Mouse (Mus musculus) limb, embryonic 15.5 days (tissue): ENCODE results near the gene Map3k15. TPM values are rescaled to one million over a fixed set of nuclear protein-coding genes. Genes with fewer than 3 reads are reported as not detected.
A peak's percentile ranks its signal among the peaks of the same experiment; 100 is the strongest.

Experiments
- ATAC-seq: fragments of 200-750 bp; cut with Nextera tagmentation; 2 replicates; pipeline ENCODE4 v1.8.0; 2017; ENCODE audit warnings: low read depth, moderate TSS enrichment; ENCODE audit not compliant: insufficient number of reproducible peaks, low FRiP score, low TSS enrichment
- H3K27ac ChIP-seq: fragments of 300-500 bp; sonication (generic); 2 replicates; pipeline ENCODE4 v1.5.1; 2015; ENCODE audit warnings: moderate library complexity, mild to moderate bottlenecking, inconsistent platforms
- H3K27me3 ChIP-seq: fragments of 300-500 bp; sonication (generic); 2 replicates; pipeline ENCODE4 v1.6.1; 2015; ENCODE audit warnings: inconsistent platforms
- H3K36me3 ChIP-seq: fragments of 300-500 bp; sonication (generic); 2 replicates; pipeline ENCODE4 v1.6.1; 2015; ENCODE audit warnings: inconsistent platforms
- H3K4me1 ChIP-seq: fragments of 300-500 bp; sonication (generic); 2 replicates; pipeline ENCODE4 v1.6.1; 2015; ENCODE audit warnings: inconsistent platforms
- H3K4me2 ChIP-seq: fragments of 300-500 bp; sonication (generic); 2 replicates; pipeline ENCODE4 v1.6.1; 2015; ENCODE audit warnings: mild to moderate bottlenecking, inconsistent platforms
- H3K4me3 ChIP-seq: fragments of 300-500 bp; sonication (generic); 2 replicates; pipeline ENCODE4 v1.5.1; 2015; ENCODE audit warnings: mild to moderate bottlenecking, inconsistent platforms
- H3K9ac ChIP-seq: fragments of 300-500 bp; sonication (generic); 2 replicates; pipeline ENCODE4 v1.6.1; 2015; ENCODE audit warnings: inconsistent platforms
- H3K9me3 ChIP-seq: fragments of 300-500 bp; sonication (generic); 2 replicates; pipeline ENCODE4 v1.6.1; 2016; ENCODE audit warnings: inconsistent platforms
- WGBS: fragments of 180-500 bp; shearing (Covaris S2); methylation state at CpG from one replicate; pipeline ENCODE4 v1.1.7; 2015; 5-methylcytosine and 5-hydroxymethylcytosine counted together
- polyA plus RNA-seq: library from polyadenylated mRNA; unstranded; fragments of >200 nt; fragmentation: Nextera tagmentation; extraction: Ambion mirVana; gene quantifications from 2 replicates; pipeline ENCODE4 v1.2.1, GENCODE M21; 2015

Gene Map3k15
- polyA plus RNA-seq, 1 experiment from 2014 or later: 0.05 TPM

GRCm38 (mm10) chrX:159973730-159974129 is 14.5 kb upstream of the Map3k15 start:
- Histone ChIP-seq H3K4me1 (no peaks in the 10 kb centered on the region), H3K36me3 (no peaks in the 10 kb centered on the region), H3K27me3 (peaks cover 7% of the 10 kb centered on the region), H3K27ac (no peak overlapping the region), H3K9ac (no peak overlapping the region), H3K4me3 (no peak overlapping the region), H3K4me2 (no peak overlapping the region), H3K9me3 (no peaks in the 10 kb centered on the region)
- ATAC-seq: no peak
- WGBS: 31% methylated on average over 5 of the region's 5 CpGs

- Histone ChIP-seq H3K36me3 (no peaks in the 10 kb centered on the region), H3K4me2 (no peak overlapping the region), H3K4me1 (no peaks in the 10 kb centered on the region), H3K27ac (no peak overlapping the region), H3K9ac (no peak overlapping the region), H3K9me3 (no peaks in the 10 kb centered on the region), H3K4me3 (no peak overlapping the region), H3K27me3 (peaks cover 7% of the 10 kb centered on the region)
- ATAC-seq: no peak
- WGBS: 65% methylated on average over 3 of the region's 3 CpGs
Measured at GRCm38 (mm10) chrX:159976243-159976642, 12.0 kb upstream of the Map3k15 start.

GRCm38 (mm10) chrX:159995808-159996207 is 7.6 kb downstream of the Map3k15 start:
- Histone ChIP-seq H3K9me3 (no peaks in the 10 kb centered on the region), H3K27me3 (peaks cover 4% of the 10 kb centered on the region), H3K9ac (no peak overlapping the region), H3K4me3 (no peak overlapping the region), H3K36me3 (no peaks in the 10 kb centered on the region), H3K27ac (no peak overlapping the region), H3K4me2 (no peak overlapping the region), H3K4me1 (no peaks in the 10 kb centered on the region)
- no peak for ATAC-seq
- WGBS: 85% methylated on average over 6 of the region's 6 CpGs

GRCm38 (mm10) chrX:160053306-160053705 is 65.1 kb downstream of the Map3k15 start:
- Histone ChIP-seq H3K36me3 (no peaks in the 10 kb centered on the region), H3K4me3 (no peak overlapping the region), H3K4me2 (no peak overlapping the region), H3K9me3 (no peaks in the 10 kb centered on the region), H3K27me3 (no peaks in the 10 kb centered on the region), H3K27ac (no peak overlapping the region), H3K4me1 (no peaks in the 10 kb centered on the region), H3K9ac (no peak overlapping the region)
- ATAC-seq: no peak
- 77% methylated on average over 1 of the region's 1 CpGs for WGBS

- Histone ChIP-seq H3K27me3 (no peaks in the 10 kb centered on the region), H3K27ac (no peak overlapping the region), H3K9me3 (no peaks in the 10 kb centered on the region), H3K36me3 (no peaks in the 10 kb centered on the region), H3K9ac (no peak overlapping the region), H3K4me1 (no peaks in the 10 kb centered on the region), H3K4me3 (no peak overlapping the region), H3K4me2 (no peak overlapping the region)
- no peak for ATAC-seq
- WGBS: 83% methylated on average over 5 of the region's 5 CpGs
Measured at GRCm38 (mm10) chrX:160054643-160055042, 66.4 kb downstream of the Map3k15 start.

GRCm38 (mm10) chrX:160091973-160092372 is 103.7 kb downstream of the Map3k15 start:
- Histone ChIP-seq H3K9me3 (no peaks in the 10 kb centered on the region), H3K27me3 (no peaks in the 10 kb centered on the region), H3K36me3 (no peaks in the 10 kb centered on the region), H3K27ac (no peak overlapping the region), H3K4me1 (no peaks in the 10 kb centered on the region), H3K9ac (no peak overlapping the region), H3K4me2 (no peak overlapping the region), H3K4me3 (no peak overlapping the region)
- WGBS: 88% methylated on average over 1 of the region's 1 CpGs
- ATAC-seq: no peak

- no peaks in the 10 kb centered on the region; the same call in 1 of the 2 replicates for H3K27me3 ChIP-seq
Measured at GRCm38 (mm10) chrX:160107817-160108216, 119.6 kb downstream of the Map3k15 start.

GRCm38 (mm10) chrX:160113777-160114176 is 125.5 kb downstream of the Map3k15 start:
- Histone ChIP-seq H3K9me3 (no peaks in the 10 kb centered on the region), H3K36me3 (no peaks in the 10 kb centered on the region), H3K27ac (no peak overlapping the region), H3K4me1 (no peaks in the 10 kb centered on the region), H3K27me3 (no peaks in the 10 kb centered on the region), H3K9ac (no peak overlapping the region), H3K4me3 (no peak overlapping the region), H3K4me2 (no peak overlapping the region)
- ATAC-seq: no peak
- 95% methylated on average over 1 of the region's 1 CpGs for WGBS

More at GRCm38 (mm10) chrX:160107817-160108216, 119.6 kb downstream of the Map3k15 start:
- H3K4me3 ChIP-seq: no peak overlapping the region
- H3K4me2 ChIP-seq: no peak overlapping the region
- no peak overlapping the region for H3K27ac ChIP-seq
- H3K9me3 ChIP-seq: no peaks in the 10 kb centered on the region
- H3K9ac ChIP-seq: no peak overlapping the region
- WGBS: 64% methylated on average over 4 of the region's 4 CpGs
- H3K4me1 ChIP-seq: no peaks in the 10 kb centered on the region
- ATAC-seq: no peak
- H3K36me3 ChIP-seq: no peaks in the 10 kb centered on the region

GRCm38 (mm10) chrX:160116074-160116473 is 127.8 kb downstream of the Map3k15 start:
- no peak for ATAC-seq
- no peaks in the 10 kb centered on the region for H3K4me1 ChIP-seq
- H3K9ac ChIP-seq: no peak overlapping the region
- no peak overlapping the region for H3K27ac ChIP-seq
- no peaks in the 10 kb centered on the region for H3K9me3 ChIP-seq
- H3K36me3 ChIP-seq: 0 out of 2 replicates have a peak, but pooled peaks cover 6% of the 10 kb centered on the region
- H3K4me3 ChIP-seq: no peak overlapping the region
- 0 out of 2 replicates have a peak, but pooled peaks cover 5% of the 10 kb centered on the region for H3K27me3 ChIP-seq
- no peak overlapping the region for H3K4me2 ChIP-seq

GRCm38 (mm10) chrX:160116658-160117057 is 128.4 kb downstream of the Map3k15 start:
- Histone ChIP-seq H3K4me3 (no peak overlapping the region), H3K4me1 (no peaks in the 10 kb centered on the region), H3K27ac (no peak overlapping the region), H3K27me3 (0 out of 2 replicates have a peak, but pooled peaks cover 5% of the 10 kb centered on the region), H3K9me3 (no peaks in the 10 kb centered on the region), H3K4me2 (no peak overlapping the region), H3K36me3 (0 out of 2 replicates have a peak, but pooled peaks cover 10% of the 10 kb centered on the region), H3K9ac (no peak overlapping the region)
- ATAC-seq: no peak
- 77% methylated on average over 3 of the region's 3 CpGs for WGBS

- 0 out of 2 replicates have a peak, but pooled peaks cover 11% of the 10 kb centered on the region for H3K36me3 ChIP-seq
- ATAC-seq: no peak
- H3K27ac ChIP-seq: no peak overlapping the region
- 0 out of 2 replicates have a peak, but pooled peaks cover 8% of the 10 kb centered on the region for H3K27me3 ChIP-seq
- no peak overlapping the region for H3K4me2 ChIP-seq
- H3K9ac ChIP-seq: no peak overlapping the region
- no peaks in the 10 kb centered on the region for H3K9me3 ChIP-seq
- no peak overlapping the region for H3K4me3 ChIP-seq
- WGBS: 81% methylated on average over 11 of the region's 11 CpGs
- no peaks in the 10 kb centered on the region for H3K4me1 ChIP-seq
Measured at GRCm38 (mm10) chrX:160134136-160134843, 146.1 kb downstream of the Map3k15 start.

GRCm38 (mm10) chrX:160135719-160136118 is 147.5 kb downstream of the Map3k15 start:
- H3K9ac ChIP-seq: no peak overlapping the region

More at GRCm38 (mm10) chrX:160135719-160136118, 147.5 kb downstream of the Map3k15 start:
- Histone ChIP-seq H3K9me3 (no peaks in the 10 kb centered on the region), H3K36me3 (0 out of 2 replicates have a peak, but pooled peaks cover 7% of the 10 kb centered on the region), H3K4me3 (peak overlapping the region; percentile 14; the same call in 1 of the 2 replicates), H3K27me3 (0 out of 2 replicates have a peak, but pooled peaks cover 8% of the 10 kb centered on the region), H3K4me1 (no peaks in the 10 kb centered on the region), H3K4me2 (peak overlapping the region; percentile 52; the same call in 1 of the 2 replicates), H3K27ac (no peak overlapping the region)
- no peak for ATAC-seq
- whole genome bisulfite sequencing: 38% methylated on average over 6 of the region's 6 CpGs
